Mouse (Mus musculus) thymus, postnatal 25 days (tissue): ENCODE results near the gene Pfdn6.
"Not testable (repeated sequence)": the region's sequence is repeated elsewhere in the genome, so short reads cannot be mapped to it uniquely, and the experiment has no call there.

Experiments
- DNase-seq: peaks from one replicate; pipeline ENCODE4 v3.0.0; 2022

The Pfdn6 gene

GRCm38 (mm10) chr17:33891357-33891756 is 48.8 kb downstream of the Pfdn6 start:
- DNase-seq, result no peak

- peak; percentile 99 for DNase-seq
Observed at GRCm38 (mm10) chr17:33890533-33891059, 49.5 kb downstream of the Pfdn6 start, which contains the start of gene Kifc1. Gene Kifc1, minus strand, starts transcription at chr17:33890661.

GRCm38 (mm10) chr17:33889941-33890532 is 50.1 kb downstream of the Pfdn6 start:
- not testable (repeated sequence) for DNase-seq
